Mouse (Mus musculus) heart, postnatal 0 days (tissue): ENCODE data around the gene Dennd6a.

ENCODE experiments used
- CTCF ChIP-seq: IDR thresholded peaks from 2 replicates; pipeline ENCODE4 v1.5.1; 2016; ENCODE audit warnings: antibody characterized with exemption, control low read depth, low read depth
- EP300 ChIP-seq: IDR thresholded peaks from 2 replicates; pipeline ENCODE4 v1.6.1; 2016; ENCODE audit warnings: antibody characterized with exemption, low read depth

DNA sequence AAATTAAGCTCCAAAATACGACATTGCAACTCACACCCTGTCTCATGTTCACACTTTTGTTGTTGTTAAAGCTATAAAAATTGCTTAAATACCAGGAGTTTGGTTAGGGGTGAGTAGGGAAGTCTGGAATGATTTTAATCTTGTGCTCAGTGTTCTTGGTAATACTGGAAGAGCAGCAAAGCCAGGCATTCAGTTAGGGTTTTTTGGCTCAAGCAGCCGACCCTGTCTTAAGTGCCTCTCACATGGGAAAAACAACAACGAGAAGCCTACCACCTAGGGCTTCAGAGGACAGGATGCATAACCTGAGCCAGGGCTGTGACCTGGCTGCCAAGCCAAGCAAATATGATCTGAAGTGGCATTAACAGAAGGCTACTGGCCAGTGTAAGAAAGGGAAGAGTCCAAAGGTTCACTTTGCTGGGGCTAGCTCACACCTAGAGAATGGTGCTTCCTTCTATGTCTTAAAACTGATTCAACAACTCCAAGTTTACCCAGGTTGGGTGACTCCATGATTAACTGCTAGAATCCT is 2.7 kb downstream of the Dennd6a start:
- no peak for TF ChIP-seq CTCF
- no peak for TF ChIP-seq EP300
